Mouse (Mus musculus) midbrain, embryonic 14.5 days (tissue): ENCODE results near the gene BC048403. TPM values are rescaled to one million over a fixed set of nuclear protein-coding genes. Genes with fewer than 3 reads are reported as not detected.

Source experiments
- ATAC-seq: fragments of 200-750 bp; cut with Nextera tagmentation; 2 replicates; pipeline ENCODE4 v1.8.0; 2017; ENCODE audit warnings: moderate number of reproducible peaks, moderate library complexity; ENCODE audit not compliant: low FRiP score, low TSS enrichment
- DNase-seq: peaks from one replicate; pipeline ENCODE4 v3.0.0-alpha.2; 2015
- H3K27ac ChIP-seq: fragments of 300-500 bp; sonication (generic); replicated peaks from 2 replicates; pipeline ENCODE4 v1.5.1; 2014; ENCODE audit warnings: mild to moderate bottlenecking, low read depth, low read length, moderate library complexity
- H3K27me3 ChIP-seq: fragments of 300-500 bp; sonication (generic); 2 replicates; pipeline ENCODE4 v1.6.1; 2014; ENCODE audit warnings: low read length, control low read depth, mixed read lengths; ENCODE audit not compliant: control insufficient read depth, insufficient read depth
- H3K36me3 ChIP-seq: fragments of 300-500 bp; sonication (generic); 2 replicates; pipeline ENCODE4 v1.6.1; 2014; ENCODE audit warnings: low read length, control low read depth; ENCODE audit not compliant: control insufficient read depth, insufficient read depth
- H3K4me1 ChIP-seq: fragments of 300-500 bp; sonication (generic); 2 replicates; pipeline ENCODE4 v1.6.1; 2014; ENCODE audit warnings: mild to moderate bottlenecking, antibody characterized with exemption, low read length, control low read depth; ENCODE audit not compliant: control insufficient read depth, insufficient read depth
- H3K4me2 ChIP-seq: fragments of 300-500 bp; sonication (generic); 2 replicates; pipeline ENCODE4 v1.6.1; 2014; ENCODE audit warnings: mild to moderate bottlenecking, low read length, moderate library complexity
- H3K4me3 ChIP-seq: fragments of 300-500 bp; sonication (generic); replicated peaks from 2 replicates; pipeline ENCODE4 v1.5.1; 2014; ENCODE audit warnings: low read depth, low read length
- H3K9ac ChIP-seq: fragments of 300-500 bp; sonication (generic); replicated peaks from 2 replicates; pipeline ENCODE4 v1.6.1; 2014; ENCODE audit warnings: mild to moderate bottlenecking, low read length, moderate library complexity
- H3K9me3 ChIP-seq: fragments of 300-500 bp; sonication (generic); 2 replicates; pipeline ENCODE4 v1.6.1; 2016; ENCODE audit warnings: low read length, control low read depth, mixed read lengths; ENCODE audit not compliant: control insufficient read depth
- WGBS: fragments of 180-500 bp; shearing (Covaris S2); extraction: QIAGEN DNeasy Blood & Tissue Kit; methylation state at CpG from one replicate; pipeline ENCODE4 v1.1.7; 2014; 5-methylcytosine and 5-hydroxymethylcytosine counted together
- polyA plus RNA-seq: library from polyadenylated mRNA; unstranded; fragments of >200 nt; fragmentation: Nextera tagmentation; extraction: Ambion mirVana; gene quantifications from 2 replicates; pipeline ENCODE4 v1.2.1, GENCODE M21; 2014

BC048403 gene
- polyA plus RNA-seq, 1 experiment from 2014 or later = 2.6 TPM

DNA sequence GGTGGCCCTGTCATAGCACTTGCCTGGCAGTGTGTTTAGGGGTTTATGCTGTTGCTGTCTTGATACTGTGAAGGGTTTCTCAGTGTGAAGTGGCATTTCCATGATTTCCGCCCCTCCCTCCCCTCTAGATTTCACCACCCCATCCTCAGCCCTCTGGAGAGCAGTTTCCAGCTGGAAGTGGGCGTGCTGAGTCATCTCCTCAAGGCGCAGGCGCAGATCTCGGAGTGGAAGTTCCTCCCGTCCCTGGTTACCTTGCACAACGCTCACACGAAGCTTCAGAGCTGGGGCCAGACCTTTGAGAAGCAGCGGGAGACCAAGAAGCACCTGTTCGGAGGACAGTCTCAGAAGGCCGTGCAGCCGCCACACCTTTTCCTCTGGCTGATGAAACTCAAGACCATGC is 10.4 kb downstream of the BC048403 start:
- Histone ChIP-seq H3K4me3 (no peak overlapping the region), H3K4me2 (no peak overlapping the region), H3K4me1 (no peaks in the 10 kb centered on the region), H3K27me3 (no peaks in the 10 kb centered on the region), H3K9ac (no peak overlapping the region), H3K27ac (no peak overlapping the region), H3K9me3 (no peaks in the 10 kb centered on the region), H3K36me3 (peaks cover 27% of the 10 kb centered on the region; the same call in 1 of the 2 replicates)
- WGBS = 92% methylated on average over 12 of the region's 12 CpGs
- no peak for DNase-seq
- no peak for ATAC-seq

DNA sequence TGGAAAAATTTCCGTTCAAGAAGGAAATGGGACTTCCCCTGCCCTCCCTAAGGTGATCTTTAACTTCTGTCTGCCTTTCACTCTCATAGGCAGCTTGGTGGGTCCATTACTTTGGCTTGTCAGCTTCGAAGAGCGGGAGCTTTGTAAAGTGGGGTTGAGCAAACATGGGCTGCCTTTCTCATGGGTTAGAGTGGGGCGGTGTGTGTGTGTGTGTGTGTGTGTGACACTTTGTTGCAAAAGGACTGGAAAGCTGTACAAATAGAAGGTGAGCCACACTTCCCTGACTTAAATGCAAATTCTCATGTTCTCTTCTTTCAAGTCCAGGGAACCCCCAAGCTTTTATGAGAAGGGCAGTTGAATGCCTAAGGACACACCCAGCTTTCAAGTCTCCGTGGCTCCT is 14.5 kb downstream of the BC048403 start:
- Histone ChIP-seq H3K4me1 (no peaks in the 10 kb centered on the region), H3K9me3 (no peaks in the 10 kb centered on the region), H3K4me3 (no peak overlapping the region), H3K36me3 (peaks cover 8% of the 10 kb centered on the region; the same call in 1 of the 2 replicates), H3K27ac (no peak overlapping the region), H3K9ac (no peak overlapping the region), H3K4me2 (no peak overlapping the region), H3K27me3 (no peaks in the 10 kb centered on the region)
- ATAC-seq (no peak), DNase-seq (no peak)
- 88% methylated on average over 5 of the region's 5 CpGs for WGBS

DNA sequence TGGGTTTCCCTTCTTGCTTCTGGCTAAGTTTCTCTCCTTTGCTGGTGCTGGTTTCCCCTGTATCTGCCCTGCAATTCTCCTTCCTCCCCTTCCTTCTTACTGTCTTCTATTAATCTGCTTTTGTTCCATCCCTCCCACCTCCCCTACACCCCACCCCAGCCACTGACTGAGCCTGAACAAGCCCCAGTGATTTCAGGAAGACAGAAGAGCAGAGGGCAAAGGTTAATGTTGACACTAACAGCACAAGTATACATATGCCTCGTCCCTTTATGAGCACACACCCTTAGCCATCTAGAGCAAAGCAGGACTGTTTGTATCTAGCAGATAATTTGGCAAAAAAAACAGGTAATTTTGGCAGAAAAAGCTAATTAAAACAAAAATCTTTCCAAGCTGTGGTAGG is 16.1 kb downstream of the BC048403 start:
- no peak overlapping the region for H3K4me2 ChIP-seq
- no peaks in the 10 kb centered on the region for H3K4me1 ChIP-seq
- H3K9ac ChIP-seq = no peak overlapping the region
- no peaks in the 10 kb centered on the region for H3K9me3 ChIP-seq
- ATAC-seq (no peak), DNase-seq (no peak)
- WGBS = 44% methylated on average over 1 of the region's 1 CpGs
- no peak overlapping the region for H3K27ac ChIP-seq
- no peak overlapping the region for H3K4me3 ChIP-seq
- H3K36me3 ChIP-seq = no peaks in the 10 kb centered on the region
- no peaks in the 10 kb centered on the region for H3K27me3 ChIP-seq

DNA sequence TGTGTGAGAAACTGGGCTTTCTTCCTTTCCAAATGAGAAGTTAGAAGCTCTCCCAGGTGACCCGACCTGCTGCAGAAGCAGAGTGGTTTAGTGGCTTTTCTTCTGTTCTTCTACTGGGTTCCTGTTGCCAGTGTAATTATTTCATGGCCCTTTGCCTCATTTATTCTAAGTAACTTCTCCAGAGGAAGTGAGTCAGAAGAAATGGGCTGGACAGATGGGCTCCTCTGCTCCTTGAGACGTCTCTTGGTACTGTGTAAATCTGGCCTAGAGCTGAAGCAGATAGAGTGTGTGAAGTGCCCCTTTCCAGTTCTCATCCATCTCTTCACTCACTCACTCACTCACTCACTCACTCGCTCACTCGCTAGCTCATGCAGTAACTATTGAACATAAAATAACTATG is 16.9 kb downstream of the BC048403 start:
- Histone ChIP-seq H3K4me1 (no peaks in the 10 kb centered on the region), H3K4me2 (no peak overlapping the region), H3K9ac (no peak overlapping the region), H3K27ac (no peak overlapping the region), H3K9me3 (no peaks in the 10 kb centered on the region), H3K4me3 (no peak overlapping the region), H3K36me3 (no peaks in the 10 kb centered on the region), H3K27me3 (no peaks in the 10 kb centered on the region; the same call in 1 of the 2 replicates)
- 86% methylated on average over 4 of the region's 4 CpGs for WGBS
- DNase-seq (no peak), ATAC-seq (no peak)

DNA sequence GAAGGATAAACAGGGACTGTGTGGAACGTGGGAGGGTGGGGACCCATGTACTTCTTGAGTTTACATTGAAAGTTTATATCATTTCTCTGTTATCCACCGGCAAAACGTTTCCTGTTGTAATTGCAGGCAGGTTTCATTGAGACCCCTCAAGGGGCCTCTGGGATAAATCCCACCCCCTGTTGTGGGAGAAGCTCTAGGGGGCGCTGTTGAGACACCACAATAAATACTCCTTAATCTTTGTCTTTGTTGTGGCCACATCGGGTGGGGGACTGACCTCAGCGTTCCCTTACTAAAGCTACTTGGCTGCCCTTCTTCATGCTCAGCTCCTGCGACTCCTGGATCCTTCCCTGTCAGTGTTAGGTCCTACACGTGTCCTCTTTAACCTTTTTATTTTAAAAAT is 19.4 kb downstream of the BC048403 start:
- H3K4me1 ChIP-seq = no peaks in the 10 kb centered on the region
- H3K27me3 ChIP-seq = no peaks in the 10 kb centered on the region; the same call in 1 of the 2 replicates
- H3K9ac ChIP-seq = no peak overlapping the region
- no peak overlapping the region for H3K4me3 ChIP-seq
- no peaks in the 10 kb centered on the region for H3K36me3 ChIP-seq
- DNase-seq (no peak), ATAC-seq (no peak)
- H3K9me3 ChIP-seq = no peaks in the 10 kb centered on the region
- no peak overlapping the region for H3K27ac ChIP-seq
- 46% methylated on average over 8 of the region's 8 CpGs for WGBS
- no peak overlapping the region for H3K4me2 ChIP-seq

DNA sequence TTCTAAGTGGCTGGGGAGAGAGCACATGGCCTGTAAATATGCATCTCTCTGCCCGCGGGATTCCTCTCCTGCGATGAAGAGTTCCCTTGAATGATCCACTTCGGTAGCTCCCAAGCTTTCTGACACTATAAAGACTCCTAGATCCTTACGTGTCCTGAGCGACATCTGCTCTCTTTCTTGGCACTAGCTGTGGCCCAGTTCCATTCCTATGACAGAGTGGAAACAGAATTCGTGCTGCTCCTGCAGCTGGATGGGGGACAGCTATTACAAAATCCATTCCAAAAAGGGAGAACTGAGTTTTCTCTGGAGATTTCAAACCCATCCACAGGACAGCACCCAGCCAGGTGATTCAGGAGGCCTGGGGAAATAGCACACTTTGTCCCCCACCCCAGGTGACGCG is 22.4 kb downstream of the BC048403 start:
- ATAC-seq (no peak), DNase-seq (no peak)
- H3K9me3 ChIP-seq = no peaks in the 10 kb centered on the region
- H3K36me3 ChIP-seq = no peaks in the 10 kb centered on the region
- peaks cover 4% of the 10 kb centered on the region; the same call in 1 of the 2 replicates for H3K4me1 ChIP-seq
- no peaks in the 10 kb centered on the region; the same call in 1 of the 2 replicates for H3K27me3 ChIP-seq
- H3K4me3 ChIP-seq = no peak overlapping the region
- no peak overlapping the region for H3K9ac ChIP-seq
- WGBS = 87% methylated on average over 9 of the region's 9 CpGs
- H3K27ac ChIP-seq = no peak overlapping the region
- H3K4me2 ChIP-seq = no peak overlapping the region

DNA sequence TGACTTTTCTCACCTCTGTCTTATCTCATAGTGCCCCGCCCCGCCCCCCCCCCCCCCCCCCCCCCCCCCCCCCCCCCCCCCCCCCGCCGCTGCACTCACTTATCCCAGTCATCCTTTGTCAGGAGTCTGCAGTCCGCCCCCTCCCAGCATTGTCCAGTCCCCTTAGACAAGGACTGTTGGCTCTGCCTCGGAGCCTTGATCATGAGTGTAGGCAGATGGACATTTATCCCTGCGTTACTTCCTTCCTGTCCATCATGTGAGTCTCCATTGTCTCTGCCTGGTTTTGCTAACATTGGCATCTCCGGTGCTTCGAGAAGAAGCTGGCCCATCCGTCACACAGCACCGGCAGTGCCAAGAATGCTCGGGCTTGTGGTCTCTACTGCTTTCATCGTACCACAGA is 23.5 kb downstream of the BC048403 start:
- no peak for ATAC-seq
- no peaks in the 10 kb centered on the region; the same call in 1 of the 2 replicates for H3K27me3 ChIP-seq
- H3K9me3 ChIP-seq = no peaks in the 10 kb centered on the region

DNA sequence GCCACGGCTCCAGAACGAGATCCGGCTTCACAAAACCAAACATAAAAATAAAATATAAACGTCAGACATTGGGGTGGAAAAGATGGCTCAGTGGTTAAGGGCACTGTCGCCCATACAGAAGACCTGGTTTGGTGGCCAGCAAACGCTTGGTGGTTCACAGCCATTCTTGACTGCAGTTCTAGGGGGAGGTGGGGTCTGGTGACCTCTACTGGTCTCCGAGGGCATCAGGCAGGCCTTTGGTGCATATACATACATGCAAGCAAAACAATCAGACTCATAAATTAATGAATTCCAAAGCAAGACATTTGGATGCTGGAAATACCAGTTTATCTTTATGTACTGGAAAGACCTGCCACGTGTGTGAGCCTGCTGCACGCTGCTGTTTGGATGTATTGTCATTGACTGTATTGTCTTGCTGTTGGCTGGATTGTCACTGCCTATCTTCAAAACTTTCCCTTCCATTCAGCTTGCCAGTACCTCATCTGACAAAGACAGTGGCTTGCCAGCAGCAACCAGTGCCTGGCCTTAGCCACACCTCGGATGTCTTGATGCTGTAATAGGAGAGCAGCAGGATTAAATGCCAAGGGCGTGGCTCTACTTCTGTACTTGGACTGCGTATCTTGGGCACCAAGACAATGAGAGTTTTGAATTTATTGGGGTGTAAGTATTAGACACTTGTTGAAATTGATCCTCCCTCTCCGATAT is 24.9 kb downstream of the BC048403 start:
- ATAC-seq = peak; percentile 70; the same call in 1 of the 2 replicates
- Histone ChIP-seq H3K27ac (peak overlapping the region; percentile 73), H3K4me2 (peak overlapping the region; percentile 21; the same call in 1 of the 2 replicates), H3K4me1 (peaks cover 4% of the 10 kb centered on the region; the same call in 1 of the 2 replicates), H3K9me3 (no peaks in the 10 kb centered on the region), H3K36me3 (no peaks in the 10 kb centered on the region), H3K9ac (no peak overlapping the region), H3K27me3 (no peaks in the 10 kb centered on the region; the same call in 1 of the 2 replicates), H3K4me3 (no peak overlapping the region)
- DNase-seq = no peak
- 79% methylated on average over 13 of the region's 13 CpGs for WGBS

More for the DNA sequence above, 23.5 kb downstream of the BC048403 start:
- H3K36me3 ChIP-seq = no peaks in the 10 kb centered on the region
- H3K4me2 ChIP-seq = no peak overlapping the region
- no peak overlapping the region for H3K27ac ChIP-seq
- no peak for DNase-seq
- H3K9ac ChIP-seq = no peak overlapping the region
- 75% methylated on average over 10 of the region's 13 CpGs for WGBS
- no peak overlapping the region for H3K4me3 ChIP-seq
- peaks cover 4% of the 10 kb centered on the region; the same call in 1 of the 2 replicates for H3K4me1 ChIP-seq
